Mouse (Mus musculus) C2C12 (cell line): ENCODE results near the gene Erbin.

Experiments
- CTCF ChIP-seq: IDR thresholded peaks from one replicate; pipeline ENCODE4 v1.5.1; 2011; ENCODE audit not compliant: control insufficient read depth, insufficient read depth, insufficient read length
- MAX ChIP-seq: IDR thresholded peaks from one replicate; pipeline ENCODE4 v1.6.1; 2011; ENCODE audit warnings: mild to moderate bottlenecking, control low read depth
- MYOD1 ChIP-seq: IDR thresholded peaks from one replicate; pipeline ENCODE4 v1.6.1; 2011; ENCODE audit warnings: low read depth; ENCODE audit not compliant: control insufficient read depth, insufficient read length
- MYOG ChIP-seq: IDR thresholded peaks from one replicate; pipeline ENCODE4 v1.6.1; 2011; ENCODE audit not compliant: control insufficient read depth, insufficient read length; ENCODE audit errors: extremely low read depth
- USF1 ChIP-seq: IDR thresholded peaks from one replicate; pipeline ENCODE4 v1.6.1; 2011; ENCODE audit warnings: low read depth, mild to moderate bottlenecking, control low read depth, moderate library complexity

GRCm38 (mm10) chr13:103803721-103804120 is 116.6 kb downstream of the Erbin start:
- TF ChIP-seq CTCF (no peak), USF1 (no peak), MAX (no peak), MYOD1 (no peak), MYOG (no peak)
